Comparison of ENCODE assay signal across 18 mouse cellular contexts in genomic region chr15:81894002-81894401, GRCm38 (mm10). TPM values are rescaled to one million over a fixed set of nuclear protein-coding genes. Genes with fewer than 3 reads are reported as not detected.
A peak's percentile ranks its signal among the peaks of the same experiment; 100 is the strongest.
DNase-seq lines count a peak whose midpoint lies in the region; ATAC-seq and TF ChIP-seq lines count a peak whose summit lies in the region.
"Had no signal": no experiment of that assay in that cellular context is flagged by ENCODE, and none has a peak within 500 bp of the region (broad histone marks: within the 10 kb centered on the region; RNA-seq: fewer than 3 reads in every experiment).

No protein-coding gene starts in this region.

- H3K79me2 ChIP-seq in liver, adult 2 months (ENCODE audit: control insufficient read depth, insufficient read depth, low read length), result peaks cover 8% of the 10 kb centered on the region

- no peak for DNase-seq in gastrocnemius, adult 2 months
- DNase-seq in gastrocnemius, postnatal 4 days (ENCODE audit: low spot score in 2 of 2), result no peak
- DNase-seq in liver, adult 2 months (ENCODE audit: extremely low read depth, low read depth, low spot score), result peak; percentile 47
- DNase-seq in liver, result no peak
- DNase-seq in lung, postnatal 0 days (ENCODE audit: low spot score), result peak; percentile 82
- no peak for DNase-seq in spleen, postnatal 14 days (ENCODE audit: low spot score in 2 of 2)
- no peak for DNase-seq in cerebellum, adult 2 months
- DNase-seq: cerebellum, postnatal 25 days; gastrocnemius, postnatal 25 days; retina, postnatal 1 day had no signal

- H3K4me2 ChIP-seq in lung, postnatal 0 days (replicated peaks; ENCODE audit: low read depth, low read length), result no peak overlapping the region
- H3K4me2 ChIP-seq: forebrain, embryonic 13.5 days; hindbrain, embryonic 13.5 days; midbrain, embryonic 13.5 days; stomach, embryonic 15.5 days had no signal

- no peak for TF ChIP-seq POLR2A in liver, adult 2 months (IDR thresholded peaks at IDR 0.05; ENCODE audit: extremely low read depth, insufficient read depth, low read length)
- no peak for TF ChIP-seq POLR2A in cerebellum, adult 2 months (IDR thresholded peaks at IDR 0.05; ENCODE audit: borderline replicate concordance, insufficient read depth, low read length)

- H3K4me1 ChIP-seq in liver, adult 2 months (ENCODE audit: control insufficient read depth, insufficient read depth, low read length), result peaks cover 27% of the 10 kb centered on the region
- H3K4me1 ChIP-seq in lung, postnatal 0 days (ENCODE audit: insufficient read depth, low read depth, low read length), result no peaks in the 10 kb centered on the region
- peaks cover 13% of the 10 kb centered on the region for H3K4me1 ChIP-seq in cerebellum, adult 2 months (ENCODE audit: control insufficient read depth, insufficient read depth, low read length)
- H3K4me1 ChIP-seq: forebrain, embryonic 13.5 days; hindbrain, embryonic 13.5 days; midbrain, embryonic 13.5 days; stomach, embryonic 15.5 days had no signal

- peaks cover 50% of the 10 kb centered on the region for H3K36me3 ChIP-seq in liver, adult 2 months (ENCODE audit: control insufficient read depth, insufficient read depth, low read length)
- H3K36me3 ChIP-seq in lung, postnatal 0 days (ENCODE audit: insufficient read depth, low read length), result peaks cover 14% of the 10 kb centered on the region

- no peak for TF ChIP-seq CTCF in gastrocnemius, adult 2 months (IDR thresholded peaks at IDR 0.05)
- TF ChIP-seq CTCF in liver, adult 2 months (IDR thresholded peaks at IDR 0.05; ENCODE audit: low read depth, low read length), result no peak
- no peak for TF ChIP-seq CTCF in lung, postnatal 0 days (IDR thresholded peaks at IDR 0.05)
- TF ChIP-seq CTCF in cerebellum, adult 2 months (IDR thresholded peaks at IDR 0.05; ENCODE audit: borderline replicate concordance, insufficient read depth, low read depth, low read length), result no peak

- no peak overlapping the region for H3K4me3 ChIP-seq in gastrocnemius, adult 2 months
- H3K4me3 ChIP-seq in liver, adult 2 months (ENCODE audit: insufficient read depth, low read depth, low read length), result no peak overlapping the region
- no peak overlapping the region for H3K4me3 ChIP-seq in lung, postnatal 0 days (ENCODE audit: low read depth, low read length)
- H3K4me3 ChIP-seq in cerebellum, adult 2 months (replicated peaks; ENCODE audit: insufficient read depth, low read depth, low read length), result no peak overlapping the region
- H3K4me3 ChIP-seq: forebrain, embryonic 13.5 days; hindbrain, embryonic 13.5 days; midbrain, embryonic 13.5 days; stomach, embryonic 15.5 days had no signal

- H3K9me3 ChIP-seq in lung, postnatal 0 days (ENCODE audit: low read length), result no peaks in the 10 kb centered on the region
- H3K9me3 ChIP-seq: forebrain, embryonic 13.5 days; hindbrain, embryonic 13.5 days; midbrain, embryonic 13.5 days; stomach, embryonic 15.5 days had no signal

- TF ChIP-seq EP300 in lung, postnatal 0 days (IDR thresholded peaks at IDR 0.05), result 0 out of 2 replicates have a peak, but pooled peaks have one; percentile 33

- H3K9ac ChIP-seq in liver, adult 2 months (ENCODE audit: low read depth, low read length), result no peak overlapping the region
- no peak overlapping the region for H3K9ac ChIP-seq in lung, postnatal 0 days (replicated peaks; ENCODE audit: low read depth)
- H3K9ac ChIP-seq: forebrain, embryonic 13.5 days; hindbrain, embryonic 13.5 days; midbrain, embryonic 13.5 days; stomach, embryonic 15.5 days had no signal

- H3K27ac ChIP-seq in gastrocnemius, adult 2 months, result peak overlapping the region; percentile 13
- H3K27ac ChIP-seq in liver, adult 2 months (replicated peaks; ENCODE audit: insufficient read depth, low read depth, low read length), result no peak overlapping the region
- no peak overlapping the region for H3K27ac ChIP-seq in lung, postnatal 0 days (ENCODE audit: low read length)
- no peak overlapping the region for H3K27ac ChIP-seq in cerebellum, adult 2 months (ENCODE audit: insufficient read depth, low read length)
- H3K27ac ChIP-seq: forebrain, embryonic 13.5 days; hindbrain, embryonic 13.5 days; midbrain, embryonic 13.5 days; stomach, embryonic 15.5 days had no signal

- H3K27me3 ChIP-seq in liver, adult 2 months (ENCODE audit: control insufficient read depth, insufficient read depth, low read length), result no peaks in the 10 kb centered on the region
- no peaks in the 10 kb centered on the region for H3K27me3 ChIP-seq in lung, postnatal 0 days (replicated peaks; ENCODE audit: insufficient read depth, low read length)
- no peaks in the 10 kb centered on the region for H3K27me3 ChIP-seq in cerebellum, adult 2 months (ENCODE audit: control insufficient read depth, insufficient read depth, low read length)
- H3K27me3 ChIP-seq: forebrain, embryonic 13.5 days; hindbrain, embryonic 13.5 days; midbrain, embryonic 13.5 days; stomach, embryonic 15.5 days had no signal

- intact Hi-C loops in gastrocnemius, adult 2 months (cut with DNase I), result no loop called here

- peak; percentile 81 for ATAC-seq in lung, postnatal 0 days
- ATAC-seq in erythroblast, adult 5-6 weeks (replicated peaks; ENCODE audit: low FRiP score, poor library complexity, severe bottlenecking), result no peak
- ATAC-seq: CD4-positive, CD25-positive, alpha-beta regulatory T cell, adult 4 months; forebrain, embryonic 13.5 days; midbrain, embryonic 13.5 days had no signal

- WGBS in liver, adult 2 months, result 80% methylated on average over 1 of the region's 1 CpGs
- WGBS in lung, postnatal 0 days, result 67% methylated on average over 1 of the region's 1 CpGs
- WGBS in cerebellum, adult 2 months, result 81% methylated on average over 1 of the region's 1 CpGs

RNA-seq across cellular contexts. Expression of gene Aco2, which starts 21.9 kb away (rescaled TPM):
- total RNA-seq in gastrocnemius, adult 2 months (2021), result 1,000 to 10,000 TPM; 1,155 to 1,439 TPM
- total RNA-seq in gastrocnemius, postnatal 4 days (2021), result 100 to 1,000 TPM; 650 to 720 TPM
- total RNA-seq in liver, adult 2 months (2014; rRNA removed), result 170 and 187 TPM in 2 replicates
- 127 TPM in 2 replicates for polyA plus RNA-seq in liver, adult 2 months (2012; rRNA removed)
- 89.2 and 90.8 TPM in 2 replicates for polyA plus RNA-seq in lung, postnatal 0 days (2015; fragmentation: Nextera tagmentation; extraction: Ambion mirVana)
- 16.3 and 37.8 TPM in 2 replicates for total RNA-seq in erythroblast, adult 5-6 weeks (2015; ENCODE audit: low replicate concordance)
- 29.7 and 59.3 TPM in 2 replicates for total RNA-seq in erythroblast, adult 5-6 weeks (2017; ENCODE audit: low replicate concordance)
- 621 and 638 TPM in 2 replicates for polyA plus RNA-seq in cerebellum, adult 2 months (2012; rRNA removed)

RNA-seq across cellular contexts. Expression of gene Phf5a, which starts 22.3 kb away (rescaled TPM):
- 10 to 100 TPM; 38.4 to 39.9 TPM for total RNA-seq in gastrocnemius, adult 2 months (2021)
- 10 to 100 TPM; 48.9 to 55.8 TPM for total RNA-seq in gastrocnemius, postnatal 4 days (2021)
- total RNA-seq in liver, adult 2 months (2014; rRNA removed), result 12.3 and 15.6 TPM in 2 replicates
- 27.5 and 28.7 TPM in 2 replicates for polyA plus RNA-seq in liver, adult 2 months (2012; rRNA removed)
- 80.3 and 88.8 TPM in 2 replicates for polyA plus RNA-seq in lung, postnatal 0 days (2015; fragmentation: Nextera tagmentation; extraction: Ambion mirVana)
- total RNA-seq in erythroblast, adult 5-6 weeks (2015; ENCODE audit: low replicate concordance), result 29.7 and 33.0 TPM in 2 replicates
- total RNA-seq in erythroblast, adult 5-6 weeks (2017; ENCODE audit: low replicate concordance), result 19.8 and 45.9 TPM in 2 replicates
- polyA plus RNA-seq in cerebellum, adult 2 months (2012; rRNA removed), result 62.4 and 67.3 TPM in 2 replicates

RNA-seq across cellular contexts. Expression of gene Polr3h, which starts 32.0 kb away (rescaled TPM):
- total RNA-seq in gastrocnemius, adult 2 months (2021), result 1 to 10 TPM; 6.4 to 7.6 TPM
- total RNA-seq in gastrocnemius, postnatal 4 days (2021), result 10 to 100 TPM; 14.1 to 16.5 TPM
- total RNA-seq in liver, adult 2 months (2014; rRNA removed), result 6.4 and 7.3 TPM in 2 replicates
- polyA plus RNA-seq in liver, adult 2 months (2012; rRNA removed), result 6.8 and 8.3 TPM in 2 replicates
- 41.8 and 43.1 TPM in 2 replicates for polyA plus RNA-seq in lung, postnatal 0 days (2015; fragmentation: Nextera tagmentation; extraction: Ambion mirVana)
- 2.9 and 3.8 TPM in 2 replicates for total RNA-seq in erythroblast, adult 5-6 weeks (2015; ENCODE audit: low replicate concordance)
- 6.3 and 17.7 TPM in 2 replicates for total RNA-seq in erythroblast, adult 5-6 weeks (2017; ENCODE audit: low replicate concordance)
- 50.4 and 51.2 TPM in 2 replicates for polyA plus RNA-seq in cerebellum, adult 2 months (2012; rRNA removed)

RNA-seq across cellular contexts. Expression of gene Tob2, which starts 35.4 kb away (rescaled TPM):
- 100 to 1,000 TPM; 151 to 205 TPM for total RNA-seq in gastrocnemius, adult 2 months (2021)
- 10 to 100 TPM; 34.5 to 44.1 TPM for total RNA-seq in gastrocnemius, postnatal 4 days (2021)
- 15.8 and 25.6 TPM in 2 replicates for total RNA-seq in liver, adult 2 months (2014; rRNA removed)
- 20.9 and 21.6 TPM in 2 replicates for polyA plus RNA-seq in liver, adult 2 months (2012; rRNA removed)
- polyA plus RNA-seq in lung, postnatal 0 days (2015; fragmentation: Nextera tagmentation; extraction: Ambion mirVana), result 24.8 and 30.0 TPM in 2 replicates
- total RNA-seq in erythroblast, adult 5-6 weeks (2015; ENCODE audit: low replicate concordance), result 6.3 and 9.6 TPM in 2 replicates
- 5.3 and 7.2 TPM in 2 replicates for total RNA-seq in erythroblast, adult 5-6 weeks (2017; ENCODE audit: low replicate concordance)
- polyA plus RNA-seq in cerebellum, adult 2 months (2012; rRNA removed), result 36.9 and 51.5 TPM in 2 replicates

RNA-seq across cellular contexts. Expression of gene Csdc2, which starts 42.6 kb away (rescaled TPM):
- total RNA-seq in gastrocnemius, adult 2 months (2021), result 1 to 10 TPM; 1.6 to 2.1 TPM
- 1 to 10 TPM; 9.1 to 9.4 TPM for total RNA-seq in gastrocnemius, postnatal 4 days (2021)
- total RNA-seq in liver, adult 2 months (2014; rRNA removed), result 0.09 and 0.13 TPM in 2 replicates
- polyA plus RNA-seq in liver, adult 2 months (2012; rRNA removed), result 0.35 and 0.80 TPM in 2 replicates
- polyA plus RNA-seq in lung, postnatal 0 days (2015; fragmentation: Nextera tagmentation; extraction: Ambion mirVana), result 3.8 TPM in 2 replicates
- not detected in 2 replicates for total RNA-seq in erythroblast, adult 5-6 weeks (2015; ENCODE audit: low replicate concordance)
- not detected in 2 replicates for total RNA-seq in erythroblast, adult 5-6 weeks (2017; ENCODE audit: low replicate concordance)
- 258 and 264 TPM in 2 replicates for polyA plus RNA-seq in cerebellum, adult 2 months (2012; rRNA removed)
- total RNA-seq: megakaryocyte progenitor cell, adult 5-6 weeks; MEL had no signal
- polyA plus RNA-seq: CD4-positive, CD25-positive, alpha-beta regulatory T cell, adult 4 months had no signal

Comparison
In these comparisons a context has a peak if more than half of its experiments do, and no peak if none do; other contexts are left out.
1. DNase-seq: peak in liver, adult 2 months (single experiment) and lung, postnatal 0 days (single experiment); none in gastrocnemius, adult 2 months (single experiment), gastrocnemius, postnatal 4 days (0 of 2), liver (single experiment), spleen, postnatal 14 days (0 of 2) and cerebellum, adult 2 months (0 of 2).